Mouse (Mus musculus) left cerebral cortex, postnatal 14 days (tissue): ENCODE measurements around the gene Srcap. TPM values are rescaled to one million over a fixed set of nuclear protein-coding genes. Genes with fewer than 3 reads are reported as not detected.

Experiments used
- DNase-seq, 2 experiments: peaks; one replicate each; pipeline ENCODE4 v3.0.0; 2021 to 2022; ENCODE audit warnings: low spot score in 2 of 2, mixed read lengths in 1 of 2
- intact Hi-C: fragments of 180-260 bp; cut with DNase I; formaldehyde crosslinking; loops from one replicate; pipeline ENCODE4 v1.15.1; 2025
- microRNA-seq, 2 experiments: library from miRNA; unstranded; fragments of <30 nt; microRNA quantifications; one replicate each; pipeline ENCODE4 v1.2.0; 2022
- total RNA-seq, 2 experiments: library from RNA; stranded (reverse); gene quantifications; 2 replicates each; pipeline ENCODE4 v1.2.3; 2021

The Srcap gene
- total RNA-seq, 2 experiments from 2014 or later = 112 to 114 TPM

DNA sequence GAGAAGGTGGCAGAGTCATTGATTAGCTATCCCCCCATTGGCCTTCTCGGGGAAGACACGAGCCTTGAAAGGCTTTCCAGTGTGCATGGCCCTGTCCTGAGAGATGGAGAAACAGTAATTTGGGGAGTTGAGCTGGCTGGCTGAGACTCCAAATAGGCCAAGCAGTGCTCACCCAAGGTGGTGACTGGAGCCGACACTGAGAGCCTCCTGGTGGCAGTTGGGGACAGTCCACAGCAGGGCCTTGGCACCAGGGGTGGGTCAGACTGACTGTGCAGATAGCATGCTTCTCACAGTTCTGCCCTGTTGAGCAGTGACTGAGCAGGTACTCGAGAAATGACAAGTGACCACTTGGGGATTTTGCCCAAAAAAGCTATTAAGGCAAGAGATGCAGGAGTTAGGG is 90.0 kb downstream of the Srcap start:
- no peak for DNase-seq
- intact Hi-C loops = no loop called here

DNA sequence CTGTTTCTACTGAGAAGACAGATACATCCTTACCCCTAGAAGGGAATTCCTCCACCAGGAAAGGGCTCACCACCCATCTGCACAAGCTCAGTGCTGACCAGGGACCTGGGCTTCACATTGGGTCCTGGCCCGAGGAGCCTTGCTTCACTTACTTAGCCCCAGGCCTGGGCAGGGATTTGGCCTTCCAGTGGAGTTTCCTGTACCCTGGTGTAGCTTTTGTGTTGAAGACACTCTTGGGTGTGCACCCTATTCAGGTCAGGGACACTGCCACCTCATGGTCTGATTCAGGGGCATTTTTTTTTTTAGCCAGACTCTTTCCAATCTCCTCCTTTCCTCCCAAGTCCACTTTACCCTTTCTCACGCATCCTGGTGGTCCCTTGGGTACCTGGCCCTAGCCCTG is 91.1 kb downstream of the Srcap start:
- DNase-seq = no peak
- intact Hi-C loops = no loop called here

DNA sequence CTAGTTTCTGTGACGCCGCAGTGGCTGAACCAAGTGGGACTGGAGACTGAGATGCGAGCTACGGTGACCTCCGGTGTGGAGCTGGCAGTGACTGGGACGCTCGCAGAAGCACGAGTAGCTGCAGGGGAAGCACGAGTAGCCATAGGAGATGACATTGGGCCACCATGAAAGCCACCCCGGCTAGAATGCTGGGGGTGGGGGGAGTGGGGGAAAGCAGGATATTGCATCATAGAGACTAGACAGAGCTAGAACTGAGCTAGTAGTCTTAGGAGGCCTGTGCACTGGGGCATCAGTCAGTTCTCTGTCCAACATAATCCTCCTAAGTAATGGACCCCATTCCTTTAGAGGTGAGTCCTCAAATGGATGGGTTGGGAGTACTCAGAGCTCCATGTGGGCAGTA is 92.5 kb downstream of the Srcap start:
- no peak for DNase-seq
- intact Hi-C loops = no loop called here

DNA sequence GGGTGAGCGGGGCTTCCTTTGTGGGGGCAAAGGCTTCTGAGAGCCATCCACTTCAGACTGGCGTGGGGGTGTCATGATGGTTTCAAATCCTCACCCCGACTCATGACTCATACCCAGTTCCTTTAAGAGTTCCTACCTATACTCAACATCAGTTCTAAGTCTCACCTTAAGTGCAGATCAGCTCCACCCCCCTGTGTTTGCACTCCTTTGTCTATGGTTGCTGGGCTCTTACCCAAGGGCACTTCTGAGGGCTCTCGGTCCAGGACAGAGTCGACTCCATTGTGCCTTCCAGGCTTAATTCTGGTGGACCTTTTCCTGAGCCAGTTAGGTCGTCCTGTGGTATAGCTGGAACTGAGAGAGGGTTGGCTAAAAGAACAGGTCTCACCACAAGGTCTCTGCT is 95.4 kb downstream of the Srcap start:
- no peak for DNase-seq
- intact Hi-C loops = no loop called here

Small RNA genes within 50 kb of the gene (microRNA-seq; reads per million reads assigned to microRNA genes)
- gene Gm47278 = 0 reads per million in 2 experiments
- gene Mir7060 = 0 to 0.34 reads per million in 2 experiments

Other genes starting within 250 kb of the Srcap start
- gene Sephs2, start 237.9 kb upstream of the Srcap start, total RNA-seq = 10 to 100 TPM; 45.9 to 50.3 TPM
- gene Itgal, start 215.7 kb upstream of the Srcap start, total RNA-seq = under 1 TPM; 0.59 to 0.72 TPM
- gene Zfp768, start 166.4 kb upstream of the Srcap start, total RNA-seq = 10 to 100 TPM; 10.9 to 13.0 TPM
- 1 to 10 TPM; 5.4 to 7.8 TPM for gene Zfp747, start 135.9 kb upstream of the Srcap start, total RNA-seq
- 1 to 10 TPM; 2.7 to 2.8 TPM for gene 9130019O22Rik, start 124.8 kb upstream of the Srcap start, total RNA-seq
- gene E430018J23Rik, start 118.4 kb upstream of the Srcap start, total RNA-seq = 1 to 10 TPM; 6.2 to 6.8 TPM
- 1 to 10 TPM; 2.9 to 4.1 TPM for gene Zfp764, start 105.2 kb upstream of the Srcap start, total RNA-seq
- 10 to 100 TPM; 11.4 to 11.7 TPM for gene Zfp688, start 89.9 kb upstream of the Srcap start, total RNA-seq
- gene Zfp689, start 62.8 kb upstream of the Srcap start, total RNA-seq = 1 to 10 TPM; 5.4 to 7.9 TPM
- gene Prr14, start 52.4 kb upstream of the Srcap start, total RNA-seq = 10 to 100 TPM; 27.2 to 32.5 TPM
- 10 to 100 TPM; 52.9 to 66.0 TPM for gene Fbrs, start 32.8 kb upstream of the Srcap start, total RNA-seq
- gene Gm42715, start 7.6 kb downstream of the Srcap start, total RNA-seq = 10 to 100 TPM in 1 of 2 experiments, 1 to 10 TPM in 1; 10.0 to 14.0 TPM
- 1 to 10 TPM; 2.3 to 3.2 TPM for gene Tmem265, start 49.4 kb downstream of the Srcap start, total RNA-seq
- 10 to 100 TPM; 71.5 to 75.9 TPM for gene Phkg2, start 61.4 kb downstream of the Srcap start, total RNA-seq
- 10 to 100 TPM in 1 of 2 experiments, 1 to 10 TPM in 1; 9.5 to 11.3 TPM for gene Ccdc189, start 76.6 kb downstream of the Srcap start, total RNA-seq
- 10 to 100 TPM; 69.5 to 74.7 TPM for gene Rnf40, start 76.8 kb downstream of the Srcap start, total RNA-seq
- 10 to 100 TPM; 24.1 to 25.7 TPM for gene Zfp629, start 103.8 kb downstream of the Srcap start, total RNA-seq
- 10 to 100 TPM; 37.8 to 45.7 TPM for gene Bcl7c, start 196.9 kb downstream of the Srcap start, total RNA-seq
- gene Ctf1, start 200.8 kb downstream of the Srcap start, total RNA-seq = 1 to 10 TPM; 2.3 to 2.7 TPM
- gene Ctf2, start 220.2 kb downstream of the Srcap start, total RNA-seq = not detected
- gene Fbxl19, start 232.6 kb downstream of the Srcap start, total RNA-seq = 10 to 100 TPM; 89.1 to 89.8 TPM